Mouse (Mus musculus): ENCODE data around the gene Rtl5. TPM values are rescaled to one million over a fixed set of nuclear protein-coding genes. Genes with fewer than 3 reads are reported as not detected.

The Rtl5 gene
- polyA plus RNA-seq, 1 experiment from 2014 or later = 6.3 TPM

DNA sequence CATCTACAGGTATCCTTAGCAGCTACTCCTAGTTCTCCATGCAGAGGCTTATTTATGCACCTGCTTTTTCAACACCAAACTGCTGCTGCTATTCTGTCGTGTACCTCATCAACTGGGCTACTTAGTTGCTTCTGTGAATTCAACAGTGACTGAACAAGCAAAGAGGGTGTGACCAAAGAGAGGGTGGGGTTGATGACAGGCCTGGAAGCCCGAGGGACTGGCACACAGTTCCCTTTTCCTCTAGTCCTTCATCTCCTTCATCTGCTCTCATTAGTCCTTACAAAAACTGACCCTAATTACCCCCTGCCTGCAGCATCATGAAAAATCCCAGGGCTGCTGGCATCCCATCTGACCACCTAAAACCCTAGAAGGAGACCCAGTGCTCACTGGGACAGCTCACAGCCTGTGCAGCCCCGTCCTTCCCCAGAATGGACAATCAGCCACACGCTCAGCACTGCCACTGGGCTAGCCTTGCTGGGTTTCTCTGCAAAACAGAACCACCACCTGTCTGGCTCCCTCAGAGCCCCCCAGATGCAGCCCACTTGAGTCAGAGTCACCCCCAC, 5.8 kb downstream of the Rtl5 start:
- no peak for ATAC-seq (ENCODE audit: low FRiP score)
- 40% methylated on average over 4 of the region's 4 CpGs for WGBS
- Histone ChIP-seq H3K27ac (replicated peaks) (no peak overlapping the region), H3K9ac (replicated peaks) (no peak overlapping the region), H3K4me2 (no peak overlapping the region), H3K4me3 (replicated peaks) (no peak overlapping the region), H3K36me3 (no peaks in the 10 kb centered on the region), H3K4me1 (peaks cover 13% of the 10 kb centered on the region; the same call in 1 of the 2 replicates), H3K27me3 (replicated peaks) (peaks cover 8% of the 10 kb centered on the region; the same call in 1 of the 2 replicates), H3K9me3 (replicated peaks) (no peaks in the 10 kb centered on the region)

DNA sequence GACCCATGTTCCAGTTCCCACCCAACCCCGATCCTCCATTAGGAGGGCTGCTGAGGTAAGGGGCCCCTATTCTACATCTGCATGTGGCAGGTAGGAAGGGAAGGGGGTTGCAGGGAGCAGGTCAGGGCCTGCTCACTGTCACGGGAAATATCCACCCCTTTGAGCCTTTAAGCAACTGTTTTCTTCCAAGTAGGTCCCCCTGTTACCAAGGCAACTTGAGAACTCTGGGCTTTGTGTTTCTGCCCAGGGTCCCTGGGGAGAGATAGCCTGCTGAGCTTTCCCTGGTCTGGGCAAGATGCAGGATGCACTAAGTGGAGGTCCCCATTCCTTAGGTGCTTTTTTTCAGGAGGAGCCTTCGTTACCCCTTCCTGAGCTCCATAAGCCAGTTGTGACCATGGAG, 7.0 kb downstream of the Rtl5 start:
- ATAC-seq (ENCODE audit: low FRiP score) = no peak
- no peak overlapping the region for H3K4me3 ChIP-seq (replicated peaks)
- peaks cover 8% of the 10 kb centered on the region; the same call in 1 of the 2 replicates for H3K4me1 ChIP-seq
- WGBS = 43% methylated on average over 3 of the region's 3 CpGs
- no peak overlapping the region for H3K9ac ChIP-seq (replicated peaks)
- H3K4me2 ChIP-seq = no peak overlapping the region
- H3K27ac ChIP-seq (replicated peaks) = no peak overlapping the region
- no peaks in the 10 kb centered on the region for H3K9me3 ChIP-seq (replicated peaks)
- H3K27me3 ChIP-seq (replicated peaks) = peaks cover 8% of the 10 kb centered on the region; the same call in 1 of the 2 replicates
- H3K36me3 ChIP-seq = no peaks in the 10 kb centered on the region

DNA sequence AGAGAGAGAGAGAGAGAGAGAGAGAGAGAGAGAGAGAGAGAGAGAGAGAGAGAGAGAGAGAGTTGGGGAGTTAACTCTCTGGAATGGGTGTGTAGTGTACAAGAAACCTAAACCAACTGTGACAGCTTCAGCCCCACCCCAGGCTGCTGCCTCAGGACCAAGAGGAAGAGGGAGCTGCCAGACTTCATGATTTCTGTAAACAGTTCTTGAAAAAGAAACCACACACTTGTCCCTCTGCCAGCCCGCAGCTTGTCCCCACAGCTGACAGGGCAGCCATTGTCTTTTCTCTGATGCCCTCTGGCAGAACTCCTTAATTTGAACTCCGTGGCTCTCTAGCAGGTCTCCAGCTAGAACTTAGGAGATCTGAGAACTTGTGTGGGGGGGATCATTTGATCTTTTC, 10.2 kb downstream of the Rtl5 start:
- WGBS = 39% methylated on average over 2 of the region's 2 CpGs

DNA sequence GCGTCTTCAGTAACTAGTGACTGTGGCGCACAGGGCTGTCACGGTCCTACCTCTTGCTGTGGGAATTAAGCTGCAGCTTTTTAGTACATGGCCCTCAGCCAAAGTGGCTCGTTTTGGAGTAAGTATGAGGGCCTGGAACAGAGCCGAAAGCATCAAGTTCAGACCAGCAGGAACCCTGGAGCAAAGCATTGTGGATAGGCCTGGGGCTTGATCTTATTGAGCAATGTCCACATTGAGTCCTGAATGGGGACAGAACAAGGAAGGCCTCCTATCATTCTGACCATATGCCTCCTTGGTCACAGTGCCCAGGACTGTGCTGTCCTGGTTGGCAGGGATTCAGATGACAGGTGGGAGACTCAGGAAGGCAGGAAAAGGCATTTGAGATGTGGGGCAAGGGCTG, 10.9 kb downstream of the Rtl5 start:
- H3K27me3 ChIP-seq (replicated peaks) = 0 out of 2 replicates have a peak, but pooled peaks cover 8% of the 10 kb centered on the region
- H3K27ac ChIP-seq (replicated peaks) = no peak overlapping the region
- H3K36me3 ChIP-seq = no peaks in the 10 kb centered on the region
- 61% methylated on average over 5 of the region's 5 CpGs for WGBS
- no peaks in the 10 kb centered on the region for H3K9me3 ChIP-seq (replicated peaks)
- H3K4me2 ChIP-seq = no peak overlapping the region
- ATAC-seq (ENCODE audit: low FRiP score) = no peak
- no peak overlapping the region for H3K9ac ChIP-seq (replicated peaks)
- H3K4me3 ChIP-seq (replicated peaks) = no peak overlapping the region
- 0 out of 2 replicates have a peak, but pooled peaks cover 4% of the 10 kb centered on the region for H3K4me1 ChIP-seq

More for the DNA sequence above, 10.2 kb downstream of the Rtl5 start:
- Histone ChIP-seq H3K4me3 (replicated peaks) (no peak overlapping the region), H3K4me1 (0 out of 2 replicates have a peak, but pooled peaks cover 4% of the 10 kb centered on the region), H3K36me3 (no peaks in the 10 kb centered on the region), H3K4me2 (no peak overlapping the region), H3K27me3 (replicated peaks) (peaks cover 8% of the 10 kb centered on the region; the same call in 1 of the 2 replicates), H3K9ac (replicated peaks) (no peak overlapping the region), H3K27ac (replicated peaks) (no peak overlapping the region), H3K9me3 (replicated peaks) (no peaks in the 10 kb centered on the region)
- no peak for ATAC-seq (ENCODE audit: low FRiP score)

DNA sequence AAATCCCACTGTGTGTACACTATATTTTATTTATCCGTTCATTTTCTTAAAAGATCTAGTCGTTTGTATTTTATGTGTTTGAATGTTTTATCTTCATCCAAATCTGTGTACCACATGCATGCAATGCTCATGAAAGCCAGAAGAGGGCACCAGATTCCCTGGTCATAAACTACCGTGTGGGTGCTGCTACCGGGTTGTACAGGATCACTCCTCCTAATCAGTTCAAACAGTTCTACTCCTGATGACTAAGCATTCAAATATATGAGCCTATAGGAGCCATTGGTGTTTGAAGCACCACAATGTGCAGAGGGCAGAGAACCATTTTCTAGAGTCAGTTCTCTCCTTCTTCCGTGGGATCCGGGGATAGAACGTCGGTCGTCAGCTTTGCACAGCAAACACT, 11.7 kb downstream of the Rtl5 start:
- Histone ChIP-seq H3K9ac (replicated peaks) (no peak overlapping the region), H3K36me3 (no peaks in the 10 kb centered on the region), H3K9me3 (replicated peaks) (no peaks in the 10 kb centered on the region), H3K27me3 (replicated peaks) (0 out of 2 replicates have a peak, but pooled peaks cover 8% of the 10 kb centered on the region), H3K4me1 (0 out of 2 replicates have a peak, but pooled peaks cover 4% of the 10 kb centered on the region), H3K4me2 (no peak overlapping the region), H3K27ac (replicated peaks) (no peak overlapping the region), H3K4me3 (replicated peaks) (no peak overlapping the region)
- no peak for ATAC-seq (ENCODE audit: low FRiP score)
- WGBS = 65% methylated on average over 9 of the region's 9 CpGs

DNA sequence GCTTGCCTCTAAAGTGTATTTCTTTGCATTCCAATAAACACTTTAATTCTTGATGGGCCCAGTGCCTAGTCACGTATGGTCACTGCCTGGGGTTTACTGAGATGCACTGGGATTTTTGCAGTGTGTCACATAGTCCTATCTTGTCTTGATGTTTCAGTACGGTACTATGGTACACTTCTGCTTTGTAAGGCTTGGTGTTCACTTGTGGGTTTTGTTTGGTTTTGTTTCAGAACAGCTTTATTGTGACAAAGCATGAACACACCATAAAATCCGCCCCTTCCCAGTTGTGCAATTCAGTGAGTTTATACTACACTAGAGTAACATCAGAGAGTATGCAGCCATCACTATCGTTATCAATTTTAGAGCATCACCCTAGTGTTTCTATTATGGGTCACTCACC, 17.1 kb downstream of the Rtl5 start:
- no peaks in the 10 kb centered on the region for H3K36me3 ChIP-seq
- no peaks in the 10 kb centered on the region for H3K4me1 ChIP-seq
- no peak overlapping the region for H3K4me2 ChIP-seq
- 0 out of 2 replicates have a peak, but pooled peaks cover 8% of the 10 kb centered on the region for H3K27me3 ChIP-seq (replicated peaks)
- no peak overlapping the region for H3K27ac ChIP-seq (replicated peaks)
- no peaks in the 10 kb centered on the region for H3K9me3 ChIP-seq (replicated peaks)
- ATAC-seq (ENCODE audit: low FRiP score) = no peak
- no peak overlapping the region for H3K9ac ChIP-seq (replicated peaks)
- WGBS = 88% methylated on average over 4 of the region's 4 CpGs
- no peak overlapping the region for H3K4me3 ChIP-seq (replicated peaks)

DNA sequence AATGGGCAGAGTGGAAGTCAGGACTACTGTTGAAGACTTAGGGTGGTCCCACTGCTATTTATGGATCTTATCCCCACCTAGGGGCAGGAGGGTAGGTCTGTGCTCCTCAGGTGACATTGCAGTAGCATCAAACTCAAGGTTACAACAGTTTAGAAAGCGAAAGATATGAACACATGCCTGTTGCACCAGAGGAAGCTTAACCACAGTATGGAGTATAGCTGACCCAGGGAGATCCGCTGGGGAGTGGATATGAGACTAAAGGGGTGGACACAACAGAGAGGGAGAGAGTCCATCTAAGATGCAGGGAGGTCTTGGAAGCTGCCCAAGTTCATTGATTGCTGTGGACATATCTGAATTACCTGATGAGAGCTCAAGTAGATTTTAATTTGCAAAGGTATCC, 17.7 kb downstream of the Rtl5 start:
- no peaks in the 10 kb centered on the region for H3K9me3 ChIP-seq (replicated peaks)
- no peaks in the 10 kb centered on the region for H3K36me3 ChIP-seq
- no peak for ATAC-seq (ENCODE audit: low FRiP score)
- H3K9ac ChIP-seq (replicated peaks) = no peak overlapping the region
- 88% methylated on average over 2 of the region's 2 CpGs for WGBS
- H3K27ac ChIP-seq (replicated peaks) = no peak overlapping the region
- H3K4me1 ChIP-seq = no peaks in the 10 kb centered on the region
- H3K4me3 ChIP-seq (replicated peaks) = no peak overlapping the region
- 0 out of 2 replicates have a peak, but pooled peaks cover 8% of the 10 kb centered on the region for H3K27me3 ChIP-seq (replicated peaks)
- no peak overlapping the region for H3K4me2 ChIP-seq

DNA sequence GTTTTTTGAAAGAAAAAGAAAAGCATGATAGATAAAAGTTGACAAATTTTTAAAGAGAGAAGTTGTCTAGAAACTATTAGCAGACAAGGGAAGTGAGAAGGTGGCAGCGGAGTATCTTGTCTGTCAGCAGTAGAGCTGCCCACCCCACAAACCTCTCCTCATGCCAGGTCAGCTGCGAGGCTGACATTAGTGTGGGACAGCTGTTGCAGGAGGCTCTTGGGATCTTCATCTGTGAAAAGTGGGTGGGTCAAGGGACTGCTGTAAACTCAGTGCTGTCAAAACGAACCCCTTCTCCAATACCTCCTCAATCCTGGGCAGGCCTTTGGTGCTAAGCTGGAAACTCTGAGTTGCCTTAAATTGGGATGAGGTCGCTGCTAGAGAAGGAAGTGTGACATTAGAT, 19.9 kb downstream of the Rtl5 start:
- Histone ChIP-seq H3K4me3 (replicated peaks) (no peak overlapping the region), H3K27ac (replicated peaks) (no peak overlapping the region), H3K9ac (replicated peaks) (no peak overlapping the region), H3K36me3 (no peaks in the 10 kb centered on the region), H3K27me3 (replicated peaks) (0 out of 2 replicates have a peak, but pooled peaks cover 8% of the 10 kb centered on the region), H3K9me3 (replicated peaks) (no peaks in the 10 kb centered on the region), H3K4me1 (no peaks in the 10 kb centered on the region), H3K4me2 (no peak overlapping the region)
- 81% methylated on average over 4 of the region's 4 CpGs for WGBS
- ATAC-seq (ENCODE audit: low FRiP score) = no peak

DNA sequence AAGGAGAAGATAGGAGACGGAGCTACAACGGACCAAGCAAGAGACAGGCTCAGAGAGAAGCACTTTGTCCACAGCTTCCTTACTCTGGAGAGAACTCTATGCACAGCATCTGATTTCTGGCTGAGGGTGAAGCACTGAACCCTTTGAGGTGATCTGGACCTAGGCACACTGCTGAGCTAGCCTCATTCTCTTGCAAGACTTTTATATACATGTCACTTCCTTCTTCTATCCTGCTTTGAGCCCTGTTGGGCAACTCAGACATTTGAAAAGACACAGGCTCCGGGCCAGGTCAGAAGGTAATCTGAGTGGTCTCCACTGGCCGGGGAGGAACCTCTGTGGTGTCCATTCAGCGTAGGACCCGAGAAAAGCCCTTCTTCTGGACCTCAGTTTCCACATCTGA, 20.6 kb downstream of the Rtl5 start:
- no peaks in the 10 kb centered on the region for H3K36me3 ChIP-seq
- no peak overlapping the region for H3K9ac ChIP-seq (replicated peaks)
- 85% methylated on average over 6 of the region's 6 CpGs for WGBS

DNA sequence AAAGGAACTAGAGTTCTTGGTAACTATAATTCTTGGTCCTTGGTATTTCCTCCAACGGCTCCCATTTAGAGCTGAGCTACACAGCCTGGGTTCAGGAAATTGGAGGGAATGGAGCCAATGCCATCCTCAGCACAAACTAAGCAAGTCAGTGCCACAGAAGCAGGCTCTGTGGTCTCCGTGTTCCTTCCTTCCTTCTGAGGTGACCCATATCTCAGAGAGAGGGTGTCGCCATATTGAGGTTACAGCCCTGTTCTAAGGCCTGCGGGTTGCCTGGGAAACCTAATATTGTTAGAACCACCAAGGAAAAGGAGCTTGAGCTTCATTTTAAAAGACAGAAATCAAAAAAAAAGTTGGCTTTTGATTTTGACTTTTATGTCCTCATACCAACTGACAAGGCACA, 28.7 kb downstream of the Rtl5 start:
- 84% methylated on average over 4 of the region's 4 CpGs for whole genome bisulfite sequencing
- Histone ChIP-seq H3K4me2 (no peak overlapping the region), H3K27me3 (replicated peaks) (peaks cover 9% of the 10 kb centered on the region; the same call in 1 of the 2 replicates), H3K4me1 (no peaks in the 10 kb centered on the region), H3K9me3 (replicated peaks) (no peaks in the 10 kb centered on the region), H3K27ac (replicated peaks) (no peak overlapping the region), H3K4me3 (replicated peaks) (no peak overlapping the region), H3K36me3 (no peaks in the 10 kb centered on the region), H3K9ac (replicated peaks) (no peak overlapping the region)
- no peak for ATAC-seq (ENCODE audit: low FRiP score)

More for the DNA sequence above, 20.6 kb downstream of the Rtl5 start:
- H3K27me3 ChIP-seq (replicated peaks) = 0 out of 2 replicates have a peak, but pooled peaks cover 8% of the 10 kb centered on the region
- no peak overlapping the region for H3K27ac ChIP-seq (replicated peaks)
- no peaks in the 10 kb centered on the region for H3K9me3 ChIP-seq (replicated peaks)
- ATAC-seq (ENCODE audit: low FRiP score) = no peak
- no peaks in the 10 kb centered on the region for H3K4me1 ChIP-seq
- no peak overlapping the region for H3K4me2 ChIP-seq
- no peak overlapping the region for H3K4me3 ChIP-seq (replicated peaks)

DNA sequence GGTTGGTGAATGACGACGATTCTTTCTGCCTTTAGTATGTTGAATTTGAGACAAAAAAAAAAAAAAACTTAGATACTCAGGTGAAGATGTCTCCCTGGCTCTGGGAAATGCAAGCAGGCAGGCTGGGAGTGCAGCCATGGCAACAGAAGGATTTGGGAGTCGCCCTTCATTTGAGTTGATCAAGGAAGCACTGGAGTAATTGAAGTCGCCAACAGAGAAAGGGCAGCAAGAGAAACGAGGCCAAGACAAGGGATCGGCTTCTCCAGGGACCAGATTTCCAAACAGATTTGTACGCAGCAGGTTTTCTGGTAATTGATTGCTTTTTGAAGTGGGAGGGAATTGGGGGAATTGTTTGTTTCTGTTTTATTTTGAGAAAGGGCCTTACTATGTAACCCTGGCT, 29.5 kb downstream of the Rtl5 start:
- Histone ChIP-seq H3K4me2 (no peak overlapping the region), H3K9ac (replicated peaks) (no peak overlapping the region), H3K36me3 (no peaks in the 10 kb centered on the region), H3K9me3 (replicated peaks) (no peaks in the 10 kb centered on the region), H3K27ac (replicated peaks) (no peak overlapping the region), H3K4me3 (replicated peaks) (no peak overlapping the region), H3K27me3 (replicated peaks) (peaks cover 9% of the 10 kb centered on the region; the same call in 1 of the 2 replicates), H3K4me1 (no peaks in the 10 kb centered on the region)
- WGBS = 67% methylated on average over 7 of the region's 7 CpGs
- no peak for ATAC-seq (ENCODE audit: low FRiP score)

DNA sequence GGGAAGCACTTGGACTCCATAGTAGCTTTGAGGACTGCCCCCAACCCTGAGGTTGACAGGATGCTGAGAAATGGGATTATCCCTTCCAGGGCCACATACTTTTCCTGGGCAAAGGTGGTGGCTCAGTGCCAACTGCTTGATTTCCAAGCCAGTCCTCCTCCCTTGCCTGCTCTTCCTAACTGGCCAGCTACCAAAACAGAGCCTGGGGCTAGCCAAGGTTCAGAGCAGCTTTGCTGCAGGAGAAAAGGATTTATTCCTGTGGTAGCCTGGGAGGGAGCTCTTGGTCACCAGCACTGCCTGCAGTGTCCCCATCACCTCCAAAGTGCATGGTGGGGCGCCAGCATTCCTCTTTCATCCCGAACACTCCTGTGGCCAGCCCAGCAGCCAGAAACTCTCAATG, 33.6 kb downstream of the Rtl5 start:
- Histone ChIP-seq H3K4me2 (no peak overlapping the region), H3K36me3 (no peaks in the 10 kb centered on the region), H3K27me3 (replicated peaks) (peaks cover 22% of the 10 kb centered on the region; the same call in 1 of the 2 replicates), H3K9ac (replicated peaks) (no peak overlapping the region), H3K4me1 (no peaks in the 10 kb centered on the region), H3K9me3 (replicated peaks) (no peaks in the 10 kb centered on the region), H3K27ac (replicated peaks) (no peak overlapping the region), H3K4me3 (replicated peaks) (no peak overlapping the region)
- 87% methylated on average over 2 of the region's 2 CpGs for WGBS
- ATAC-seq (ENCODE audit: low FRiP score) = peak; percentile 35; the same call in 1 of the 2 replicates

Measured in neural tube, embryonic 15.5 days (tissue).